Mouse (Mus musculus): ENCODE data around the gene Ppp1r14d.

Gene Ppp1r14d

DNA sequence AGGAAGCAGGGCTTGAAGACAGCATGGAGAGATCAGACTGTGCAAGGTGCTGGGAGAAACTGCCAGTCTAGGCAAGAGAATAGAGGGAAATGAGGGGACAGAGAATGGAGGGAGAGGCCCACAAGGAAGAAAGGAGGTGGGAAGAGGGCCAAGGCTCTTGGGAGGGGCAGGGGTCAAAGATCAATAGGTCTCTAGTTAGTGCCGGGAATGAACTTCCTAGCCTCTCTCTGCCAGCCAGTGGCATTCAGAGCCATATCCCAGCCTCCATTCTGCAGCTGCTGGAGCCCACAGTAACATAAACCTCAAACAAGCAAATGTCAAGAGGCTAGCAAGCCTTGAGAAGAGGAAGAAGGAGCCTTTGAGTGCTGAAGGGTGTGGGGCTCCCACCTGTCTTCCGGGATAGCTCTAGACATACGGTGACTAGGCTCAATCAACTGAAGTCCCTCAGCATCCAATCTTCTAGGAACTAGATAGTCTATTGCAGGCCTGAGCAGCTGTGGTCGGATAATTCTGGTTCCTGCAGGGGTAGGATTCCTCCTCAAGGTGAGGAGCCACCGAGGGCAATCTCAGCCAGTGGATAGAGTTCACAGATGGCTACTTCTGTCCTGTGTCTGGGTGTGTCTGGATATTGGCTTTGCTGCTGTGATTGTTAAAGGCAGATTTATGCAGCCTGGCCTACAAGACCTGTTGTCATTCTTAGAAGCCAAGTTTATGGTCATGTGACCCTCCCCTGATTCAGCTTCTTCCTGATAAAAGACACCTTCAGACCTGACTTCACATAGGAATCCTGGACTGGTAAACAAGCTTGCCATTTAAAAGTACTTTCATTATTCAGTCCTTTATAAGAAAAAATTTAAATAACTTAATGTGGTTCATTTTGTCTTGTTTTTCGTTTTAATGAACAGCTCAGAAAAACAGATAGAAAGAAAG, at the start of gene Ppp1r14d:
Gene Ppp1r14d (minus strand): TSS at position 132 of the 930 bp plus-strand sequence.
- DNase-seq (ENCODE audit: low read depth, low spot score), result no peak

DNA sequence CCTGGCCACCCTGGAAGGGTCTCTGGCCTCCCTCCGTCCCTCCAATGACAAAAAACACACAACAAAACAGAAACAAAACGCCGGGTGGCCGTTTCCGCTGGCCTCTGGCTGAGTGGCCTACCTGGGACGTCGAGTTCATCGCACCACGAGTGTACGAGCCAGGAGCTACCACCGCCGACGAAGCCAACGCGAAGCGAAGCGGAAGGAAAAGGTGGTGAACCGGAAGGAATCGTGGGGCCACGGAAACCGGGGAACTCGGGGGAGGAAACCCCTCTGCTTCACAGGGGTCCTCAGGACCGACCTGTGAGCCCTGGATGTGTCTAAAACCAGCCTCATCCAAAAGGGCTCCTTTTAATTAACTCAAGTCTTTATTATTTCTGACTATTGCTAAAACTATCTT, 48.1 kb upstream of the Ppp1r14d start:
- DNase-seq (ENCODE audit: low read depth, low spot score), result no peak

DNA sequence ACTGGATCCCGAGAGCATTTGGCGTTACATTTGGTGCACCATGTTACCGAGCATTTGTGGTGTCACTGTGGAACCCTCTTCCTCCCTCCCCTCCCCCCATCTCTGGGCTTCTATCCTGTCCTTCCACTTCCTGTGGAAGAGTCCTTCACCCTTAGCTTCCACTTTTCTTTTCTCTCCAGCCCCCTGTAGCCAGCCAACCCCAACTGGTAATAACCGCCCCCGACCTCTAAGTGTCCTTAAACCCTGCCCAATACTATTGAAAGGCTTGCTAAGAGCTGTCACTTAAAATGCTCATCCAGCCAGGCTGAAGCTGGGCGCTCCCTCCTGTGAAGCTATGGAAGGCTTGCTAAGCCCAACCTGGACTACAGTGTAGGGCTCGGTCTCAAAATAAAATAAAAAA, 47.2 kb upstream of the Ppp1r14d start:
- DNase-seq (ENCODE audit: low read depth, low spot score), result no peak

DNA sequence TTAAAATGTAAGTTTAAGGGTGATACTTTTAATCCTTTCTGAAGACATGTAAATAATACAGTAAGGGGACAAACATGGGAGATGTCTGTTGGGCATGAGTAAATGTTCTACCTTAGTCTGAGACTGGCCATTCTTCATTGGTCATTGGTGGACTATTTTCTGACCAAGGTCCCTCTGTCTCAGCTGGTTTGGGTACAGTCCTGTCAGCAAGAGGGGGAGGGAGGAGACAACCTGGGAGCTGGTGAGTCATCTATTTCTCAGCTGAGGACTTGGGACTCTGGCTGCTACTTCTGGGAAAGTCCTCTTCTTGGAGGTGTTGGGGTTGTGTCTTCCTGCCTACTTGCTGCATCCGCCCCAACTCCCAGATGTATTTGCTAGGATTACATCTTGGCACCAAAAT, 44.4 kb upstream of the Ppp1r14d start:
- DNase-seq (ENCODE audit: low read depth, low spot score), result no peak

DNA sequence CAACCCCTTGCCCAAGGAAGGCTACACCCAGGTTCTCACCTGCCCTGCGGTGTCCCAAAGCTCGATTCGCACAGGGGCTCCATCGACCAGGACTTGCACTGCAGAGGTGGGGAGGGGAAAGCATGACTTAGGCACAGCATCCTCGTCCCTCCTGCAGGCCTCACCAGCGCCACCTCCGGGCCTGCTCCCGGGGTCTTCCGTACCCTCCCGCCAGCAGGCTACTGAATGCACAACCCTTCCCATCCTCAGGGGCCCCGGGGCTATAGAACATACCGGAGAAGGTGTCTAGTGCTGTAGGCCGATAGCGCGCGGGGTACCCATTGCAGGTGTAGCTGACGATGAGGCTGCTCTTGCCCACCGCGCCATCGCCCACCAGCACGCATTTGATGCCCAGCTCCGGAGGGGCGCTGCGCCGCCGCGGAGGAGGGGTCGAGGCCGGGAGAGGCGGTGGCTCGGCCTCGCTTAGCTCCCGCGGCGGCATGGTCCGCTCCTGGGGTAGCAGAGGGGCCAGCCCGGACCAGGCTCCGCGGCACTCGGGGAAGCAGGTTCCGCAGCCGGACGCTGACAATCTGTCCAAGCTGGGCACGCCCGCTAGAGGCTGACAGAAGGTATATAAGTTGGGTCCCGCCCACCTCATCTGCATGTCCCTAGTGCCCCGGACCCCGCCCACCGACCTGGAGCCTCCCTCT, 41.1 kb upstream of the Ppp1r14d start, which contains the start of gene Rhov:
Gene Rhov (minus strand): TSS at position 630 of the 689 bp plus-strand sequence.
- peak; percentile 22 for DNase-seq (ENCODE audit: low read depth, low spot score)

DNA sequence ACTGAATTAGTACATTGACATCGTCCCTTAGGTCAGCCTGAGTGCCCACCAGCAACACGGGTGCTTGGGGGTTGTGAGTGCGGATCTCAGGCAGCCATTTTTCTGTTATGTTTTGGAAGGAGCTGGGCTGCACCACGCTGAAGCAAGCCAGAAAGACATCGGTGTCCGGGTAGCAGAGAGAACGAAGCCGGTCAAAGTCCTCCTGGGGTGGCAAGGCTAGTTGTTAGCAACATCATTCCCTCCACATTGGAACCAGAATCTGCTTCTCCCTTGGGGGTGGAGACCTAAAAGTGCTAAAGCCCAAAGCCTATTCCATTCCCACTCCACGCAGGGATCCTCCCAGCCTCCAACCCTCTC, 40.6 kb upstream of the Ppp1r14d start:
- DNase-seq (ENCODE audit: low read depth, low spot score), result no peak

DNA sequence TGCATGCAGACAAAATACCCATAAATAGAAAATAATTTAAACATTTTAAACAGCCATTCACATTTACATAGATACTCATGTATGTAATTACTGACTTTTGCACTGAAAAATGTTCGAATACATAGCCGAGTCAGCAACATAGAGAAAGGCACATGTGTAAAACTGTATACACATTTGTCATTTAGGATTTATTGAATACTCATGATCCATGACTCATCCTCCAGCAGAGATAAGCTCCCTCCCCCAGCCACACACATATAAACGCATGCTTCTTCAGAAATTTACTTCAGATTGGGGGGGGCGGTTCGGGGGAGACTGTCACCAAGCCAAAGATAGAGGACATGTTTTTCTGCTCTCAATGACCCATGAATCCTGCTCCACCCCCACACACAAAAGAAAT, 34.1 kb upstream of the Ppp1r14d start:
- DNase-seq (ENCODE audit: low read depth, low spot score), result no peak

DNA sequence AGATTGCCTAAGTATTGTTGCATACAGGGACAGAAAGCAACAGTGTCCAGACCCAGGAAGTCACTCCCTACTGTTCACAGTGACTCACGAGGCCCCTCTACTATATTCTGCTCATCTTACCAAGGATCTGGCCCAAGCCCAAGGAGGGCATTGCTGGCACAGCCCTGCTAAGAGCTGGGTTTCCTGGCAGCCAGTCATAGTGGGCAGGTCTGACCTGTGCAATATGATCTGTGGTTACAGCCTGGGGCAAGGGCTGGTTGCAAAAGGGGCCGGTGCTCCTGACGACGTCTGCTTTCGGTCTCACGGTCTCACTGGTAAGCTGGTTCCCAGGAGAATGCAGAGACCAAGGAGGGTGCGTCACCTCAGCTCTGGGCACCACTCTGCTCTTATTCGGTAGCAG, 33.3 kb upstream of the Ppp1r14d start:
- no peak for DNase-seq (ENCODE audit: low read depth, low spot score)

DNA sequence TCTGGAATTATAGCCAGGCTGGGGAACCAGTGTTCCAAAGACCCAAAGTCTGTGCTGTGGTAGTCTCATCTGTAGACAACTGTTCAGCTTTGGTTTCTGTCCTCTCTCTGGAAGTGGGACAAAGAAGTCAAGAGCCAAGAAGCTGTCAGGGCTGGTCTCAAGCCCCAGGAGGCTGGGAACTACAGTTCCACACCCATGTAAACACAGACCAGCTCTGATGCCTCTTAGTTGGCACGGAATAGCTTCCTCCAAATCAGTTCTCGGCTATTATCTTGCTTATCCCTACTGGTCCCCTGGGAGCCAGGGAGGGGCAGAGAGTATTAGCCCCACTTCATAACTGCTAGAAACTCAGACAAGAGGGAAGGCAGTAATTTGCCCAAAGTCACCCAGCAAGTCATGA, 31.6 kb upstream of the Ppp1r14d start:
- no peak for DNase-seq (ENCODE audit: low read depth, low spot score)

DNA sequence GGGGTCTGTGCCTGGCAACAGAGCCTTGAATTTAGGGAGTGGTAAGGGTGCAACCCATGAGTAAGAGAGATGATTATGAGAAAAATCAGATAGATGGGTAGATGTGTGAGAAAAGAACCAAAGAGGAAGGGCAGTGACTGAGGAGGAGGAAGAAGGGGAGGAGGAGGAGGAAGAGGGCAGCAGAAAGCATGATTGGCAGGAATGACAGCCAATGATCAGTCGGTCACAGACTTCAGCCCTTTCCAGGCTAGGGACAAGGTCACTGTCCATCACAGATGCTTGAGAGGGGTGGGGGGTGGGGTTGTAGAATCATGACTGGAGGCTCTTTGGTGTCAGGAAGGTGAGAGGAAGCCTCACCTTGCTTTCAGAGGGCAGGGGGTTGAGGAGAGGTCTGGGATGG, 30.8 kb upstream of the Ppp1r14d start:
- no peak for DNase-seq (ENCODE audit: low read depth, low spot score)

DNA sequence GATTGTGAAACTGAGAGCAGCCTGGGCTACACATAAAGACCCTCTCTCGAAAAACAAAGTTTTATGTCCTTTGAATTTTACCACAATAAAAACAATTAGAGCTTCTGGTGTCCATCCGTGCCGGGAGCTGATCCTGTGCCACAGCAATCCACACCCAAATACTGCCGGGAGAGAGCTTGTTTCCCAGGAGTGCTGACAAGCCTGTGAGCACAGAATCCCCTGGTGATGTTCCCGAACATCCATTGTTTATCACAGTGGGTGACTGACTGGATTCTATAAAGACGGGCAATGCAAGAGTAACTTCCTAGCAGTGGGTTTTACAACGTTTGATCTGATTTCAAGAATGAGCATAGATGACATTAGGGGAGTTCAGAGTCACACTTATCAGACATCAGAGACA, 25.3 kb upstream of the Ppp1r14d start:
- DNase-seq (ENCODE audit: low read depth, low spot score), result no peak

DNA sequence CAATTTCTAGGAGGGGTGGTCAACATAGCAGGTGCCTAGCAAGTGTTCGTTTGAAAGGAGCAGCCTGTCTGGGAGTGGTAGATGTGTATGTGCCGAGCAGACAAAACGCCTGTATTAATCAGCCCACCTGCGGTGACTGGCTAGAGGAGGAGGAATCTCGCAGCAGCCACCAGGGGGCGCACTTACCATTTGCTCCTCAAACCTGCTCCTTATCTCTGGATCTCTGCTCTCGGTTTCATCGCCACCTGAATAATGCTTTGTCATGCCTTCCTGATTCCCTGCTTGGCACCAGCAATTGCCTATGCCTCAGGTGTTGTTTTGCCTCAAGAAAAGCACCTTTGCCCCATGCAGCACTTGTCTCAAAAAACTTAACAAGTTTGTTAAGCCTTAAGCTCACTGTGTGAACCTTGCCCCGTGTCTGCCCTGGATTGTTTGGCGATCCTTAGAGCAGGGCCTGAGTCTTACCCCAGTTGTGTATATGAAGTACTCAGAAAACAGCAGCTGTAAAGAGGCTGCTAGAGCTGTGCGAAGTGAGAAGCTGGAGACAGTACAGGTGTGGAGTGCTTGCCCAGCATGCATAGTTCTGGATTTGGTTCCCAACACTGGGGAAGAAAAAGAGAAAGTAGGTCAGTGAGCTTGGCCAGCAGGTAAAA, 21.2 kb upstream of the Ppp1r14d start:
- DNase-seq (ENCODE audit: low read depth, low spot score), result peak; percentile 55

DNA sequence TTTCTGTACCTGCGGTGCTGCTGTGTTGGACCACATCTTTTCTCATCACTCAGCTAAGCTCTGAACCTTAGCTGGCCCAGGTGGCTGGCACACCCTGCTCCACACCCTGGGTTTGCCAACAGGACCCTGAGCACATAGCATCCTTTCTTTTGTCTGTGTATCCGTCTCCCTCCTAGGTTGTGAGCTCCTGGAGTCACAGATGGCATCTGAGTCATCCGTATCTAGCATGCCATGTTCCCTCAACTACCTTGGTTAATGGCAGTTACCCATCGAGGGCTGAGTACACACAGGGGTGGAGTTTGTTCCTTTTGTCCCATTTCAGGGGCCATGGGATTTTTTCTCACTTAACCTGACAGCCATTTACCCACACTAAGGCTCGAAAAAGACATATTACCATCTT, 20.7 kb upstream of the Ppp1r14d start:
- DNase-seq (ENCODE audit: low read depth, low spot score), result no peak

DNA sequence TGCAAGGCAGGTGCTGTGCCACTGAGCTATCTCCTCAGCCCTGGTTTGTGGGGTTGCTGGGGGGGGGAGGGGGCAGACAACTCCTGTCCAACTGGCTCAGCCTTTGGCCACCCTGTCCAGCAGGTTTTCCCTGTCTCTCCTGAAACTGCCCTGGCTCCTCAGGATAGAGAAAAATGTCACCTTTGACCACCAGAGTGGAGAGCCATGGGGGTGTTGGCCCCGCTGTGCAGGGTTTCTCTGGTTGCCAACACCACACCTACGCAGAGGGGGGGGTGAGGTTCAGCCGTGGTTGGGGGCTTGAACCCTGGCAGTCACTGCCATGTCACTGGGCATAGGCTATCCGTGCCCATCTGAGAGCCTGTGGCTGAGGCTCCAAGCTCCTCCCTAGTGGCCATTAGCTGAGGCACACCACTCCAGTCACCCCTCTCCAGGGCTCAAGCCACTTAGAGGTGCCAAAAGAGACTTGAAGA, 19.9 kb upstream of the Ppp1r14d start:
- no peak for DNase-seq (ENCODE audit: low read depth, low spot score)

DNA sequence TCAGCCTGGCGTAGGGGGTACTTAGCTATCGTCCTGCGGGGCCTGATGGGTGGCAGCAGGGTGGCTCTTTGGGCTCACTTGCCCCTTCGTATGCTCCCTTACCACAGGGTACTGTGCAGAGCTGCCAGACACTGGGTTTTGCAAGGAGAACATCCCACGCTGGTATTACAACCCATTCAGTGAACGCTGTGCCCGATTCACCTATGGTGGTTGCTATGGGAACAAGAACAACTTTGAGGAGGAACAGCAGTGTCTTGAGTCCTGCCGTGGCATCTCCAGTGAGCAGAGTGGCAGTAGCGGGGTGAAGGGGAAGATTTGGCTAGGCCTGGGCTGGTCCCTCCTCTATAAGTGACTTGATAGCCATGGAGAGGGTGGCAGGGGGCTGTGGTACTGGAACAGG, 18.2 kb upstream of the Ppp1r14d start:
- DNase-seq (ENCODE audit: low read depth, low spot score), result no peak

DNA sequence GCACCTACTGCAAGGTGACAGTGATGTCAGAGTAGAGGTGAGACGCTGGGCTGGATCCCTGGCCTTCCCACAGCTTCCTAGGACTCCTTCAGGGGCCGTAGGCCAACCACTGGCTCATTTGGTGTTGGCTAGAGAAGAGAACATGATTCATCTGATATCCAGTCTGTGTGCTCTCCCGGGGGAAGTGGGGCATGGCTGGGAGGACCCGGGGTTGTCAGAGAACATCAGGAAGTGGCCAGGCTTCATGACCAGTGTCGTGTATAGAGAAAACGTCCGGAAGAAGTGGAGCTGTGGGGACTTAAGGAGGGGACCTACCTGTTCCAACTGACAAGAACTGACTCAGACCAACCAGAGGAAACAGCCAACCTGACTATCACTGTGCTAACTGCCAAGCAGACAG, 15.5 kb upstream of the Ppp1r14d start:
- DNase-seq (ENCODE audit: low read depth, low spot score), result no peak

DNA sequence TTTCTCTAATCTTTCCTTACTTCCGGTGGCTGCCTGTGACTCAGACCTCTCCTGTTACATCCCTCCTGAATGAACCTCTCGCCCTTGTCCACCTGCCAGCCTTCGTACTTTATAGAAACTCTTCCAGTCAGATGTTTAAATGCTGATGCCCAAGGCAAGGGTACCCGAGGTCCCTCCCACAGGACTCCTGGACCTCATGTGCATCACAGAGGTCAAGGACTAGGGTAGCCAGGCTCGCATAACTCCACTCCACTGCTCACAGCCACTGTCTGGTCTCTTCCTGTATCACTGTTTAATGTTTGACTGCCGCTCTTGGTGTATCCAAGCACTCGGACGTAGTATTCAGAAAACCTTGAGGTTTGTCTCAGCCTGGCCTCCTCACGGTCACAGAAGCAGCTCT, 12.8 kb upstream of the Ppp1r14d start:
- DNase-seq (ENCODE audit: low read depth, low spot score), result no peak

DNA sequence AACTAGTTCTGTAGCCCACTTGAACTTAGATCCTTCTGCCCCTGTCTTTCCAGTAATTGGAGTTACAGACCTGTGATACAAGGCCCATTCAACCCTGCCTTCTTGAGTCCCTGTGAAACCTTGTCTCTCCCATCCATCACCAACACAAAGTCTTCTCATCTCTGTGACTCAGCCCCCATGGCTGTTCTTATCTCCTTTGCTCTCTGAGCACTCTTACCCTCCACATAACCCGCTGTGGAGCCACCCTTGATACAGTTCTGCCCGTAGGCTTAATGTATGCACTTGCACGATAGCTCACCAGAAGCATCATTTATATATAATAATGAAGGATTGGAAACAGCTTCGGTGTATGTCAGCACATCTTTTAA, 11.1 kb upstream of the Ppp1r14d start:
- DNase-seq (ENCODE audit: low read depth, low spot score), result no peak

DNA sequence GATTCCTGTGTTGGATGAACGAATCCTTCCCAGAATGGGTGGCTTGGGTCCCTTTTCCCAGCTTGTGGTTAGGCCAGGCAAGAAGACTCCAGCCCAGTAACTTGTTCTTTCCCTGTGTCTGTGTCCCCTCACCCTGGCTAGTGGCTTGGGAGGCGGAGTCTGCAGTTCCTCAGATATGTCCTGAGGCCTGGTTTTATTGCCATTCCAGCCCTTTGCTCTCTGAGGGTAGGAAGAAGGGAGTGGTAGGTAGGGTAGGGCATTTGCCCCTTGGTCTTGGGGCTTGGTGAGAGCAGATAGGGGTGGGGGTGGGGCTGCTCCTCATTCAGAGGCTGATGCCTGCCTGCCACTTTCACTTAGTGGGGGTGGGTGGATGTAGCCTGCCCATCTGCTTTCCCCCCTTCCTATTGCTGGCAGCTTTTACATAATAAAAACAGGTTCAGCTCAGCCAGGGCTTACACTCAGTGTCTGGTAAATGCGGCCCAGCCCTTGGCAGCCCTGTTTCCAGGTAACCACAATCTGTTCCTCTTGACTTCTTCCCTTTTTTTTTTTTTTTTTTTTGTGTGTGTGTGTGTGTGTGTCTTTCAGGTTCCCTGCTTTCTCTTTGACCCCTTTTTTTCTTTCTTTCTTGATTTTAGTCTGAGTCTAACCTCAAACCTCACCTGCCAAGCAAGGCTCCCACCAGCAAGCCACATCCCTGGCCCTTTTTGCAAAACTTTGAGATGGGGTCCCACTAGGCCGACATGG, 10.5 kb upstream of the Ppp1r14d start:
- DNase-seq (ENCODE audit: low read depth, low spot score), result no peak

DNA sequence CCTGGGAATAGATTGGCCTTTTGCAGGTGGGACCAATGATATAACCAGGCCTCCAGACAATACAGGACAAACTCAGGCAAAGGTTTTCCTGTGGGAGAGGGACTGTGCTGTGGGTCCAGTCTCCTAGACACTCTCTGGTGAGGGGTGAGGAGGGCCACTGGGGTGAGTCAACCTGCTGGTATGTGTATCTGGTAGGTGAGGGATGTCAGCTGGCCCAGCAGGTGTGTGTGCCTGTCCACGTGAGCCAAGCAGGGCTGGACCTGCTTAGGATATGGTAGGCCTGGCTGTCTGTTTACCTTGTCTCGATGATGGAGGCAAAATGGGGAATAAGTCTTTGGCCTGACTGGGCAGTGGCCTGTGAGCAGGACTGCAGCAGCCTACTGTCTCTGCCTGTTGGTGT, 9.0 kb upstream of the Ppp1r14d start:
- no peak for DNase-seq (ENCODE audit: low read depth, low spot score)

DNA sequence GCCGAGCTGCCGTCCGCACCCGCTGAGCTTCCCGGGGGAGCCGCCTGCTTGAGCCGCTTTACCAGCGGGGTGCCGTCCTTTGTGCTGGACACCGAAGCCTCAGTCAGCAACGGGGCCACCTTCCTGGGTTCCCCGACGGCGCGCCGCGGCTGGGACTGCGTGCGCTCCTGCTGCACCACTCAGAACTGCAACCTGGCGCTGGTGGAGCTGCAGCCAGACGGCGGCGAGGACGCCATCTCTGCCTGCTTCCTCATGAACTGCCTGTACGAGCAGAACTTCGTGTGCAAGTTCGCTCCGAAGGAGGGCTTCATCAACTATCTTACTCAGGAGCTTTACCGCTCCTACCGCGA, 8.1 kb upstream of the Ppp1r14d start:
- no peak for DNase-seq (ENCODE audit: low read depth, low spot score)

Measured in retina, adult 2 months (tissue).